Mouse (Mus musculus): Measurements from ENCODE around the gene Ntsr1.

- TF ChIP-seq POLR2A (IDR thresholded peaks at IDR 0.05; ENCODE audit: borderline replicate concordance, extremely low read depth, insufficient read depth, insufficient read length, poor library complexity, severe bottlenecking): no peak
- no peak for TF ChIP-seq CTCF (IDR thresholded peaks at IDR 0.05; ENCODE audit: borderline replicate concordance, extremely low read depth, insufficient read depth, insufficient read length)
These were observed 56.7 kb downstream of the Ntsr1 start for GRCm38 (mm10) chr2:180556470-180556869.

All from brain, embryonic 14.5 days (tissue).